Mouse (Mus musculus): ENCODE results near the gene Kcnk4.

Gene Kcnk4

DNA sequence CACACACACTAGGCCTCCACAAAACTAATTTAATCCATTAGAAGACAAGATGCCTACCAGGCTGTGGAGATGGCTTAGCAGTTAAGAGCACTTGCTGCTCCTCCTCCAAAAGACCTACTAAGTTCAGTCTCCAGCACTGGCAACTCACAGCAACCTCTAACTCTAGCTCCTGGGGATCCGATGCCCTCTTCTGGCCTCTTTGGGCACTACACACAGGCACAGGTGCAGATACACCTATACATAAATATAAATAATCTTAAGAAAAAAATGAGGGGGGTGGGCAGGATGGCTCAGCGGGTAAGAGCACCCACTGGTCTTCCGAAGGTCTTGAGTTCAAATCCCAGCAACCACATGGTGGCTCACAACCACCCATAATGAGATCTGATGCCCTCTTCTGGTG, 2.0 kb upstream of the Kcnk4 start:
- peak; percentile 72 for DNase-seq

DNA sequence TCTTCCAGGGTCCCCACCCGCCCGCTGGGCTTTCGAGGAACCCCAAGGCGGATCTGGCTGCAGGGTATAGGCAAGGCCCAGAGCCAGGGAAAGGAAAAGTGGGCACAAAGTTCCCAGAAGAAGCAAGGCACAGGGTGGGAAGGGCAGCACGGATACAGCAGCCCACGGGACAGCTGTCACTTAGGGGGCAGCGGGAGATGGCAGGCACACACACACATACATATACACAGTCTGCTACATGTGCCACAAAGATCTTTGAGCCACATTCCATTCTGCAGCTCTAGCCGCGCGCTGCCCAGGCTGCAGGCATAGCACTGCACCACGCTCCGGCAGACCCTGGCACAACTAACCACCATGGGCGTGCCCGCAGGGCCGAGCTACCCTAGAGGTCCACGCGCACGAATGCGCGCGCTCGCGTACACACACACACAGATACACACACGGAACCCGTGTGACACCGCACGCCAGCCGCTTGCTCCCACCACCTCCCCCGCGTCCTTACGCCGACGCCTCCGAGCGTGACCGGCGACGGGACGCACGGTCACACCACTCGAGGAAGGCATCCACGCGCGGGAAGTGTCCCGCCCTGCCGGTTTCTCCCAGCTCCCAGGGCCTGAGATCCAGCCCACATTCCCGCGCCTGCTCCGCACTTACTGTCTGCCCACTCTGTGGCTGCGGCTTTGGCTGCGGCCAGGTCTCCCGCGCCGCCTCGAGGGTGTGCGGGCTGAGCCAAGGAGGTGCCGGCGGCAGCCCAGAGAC, 700 bp downstream of the Kcnk4 start:
- peak; percentile 81 for DNase-seq

DNA sequence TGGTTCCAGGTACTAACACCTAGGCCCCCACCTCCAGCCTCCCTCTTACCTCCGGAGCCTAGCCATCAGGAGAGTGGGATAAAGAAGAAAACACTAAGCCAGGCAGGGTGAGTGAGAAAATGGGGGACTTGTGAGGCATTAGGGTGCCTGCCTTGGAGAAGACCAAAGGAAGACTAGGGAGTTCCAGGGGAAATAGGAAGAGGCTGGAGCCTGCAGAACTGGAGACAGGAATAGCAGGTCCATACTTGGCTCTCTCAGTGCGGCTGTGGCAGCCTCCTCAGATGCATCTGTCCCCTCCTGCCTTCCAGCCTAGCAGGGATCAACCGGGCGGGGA, 1.2 kb downstream of the Kcnk4 start:
- DNase-seq, result no peak

DNA sequence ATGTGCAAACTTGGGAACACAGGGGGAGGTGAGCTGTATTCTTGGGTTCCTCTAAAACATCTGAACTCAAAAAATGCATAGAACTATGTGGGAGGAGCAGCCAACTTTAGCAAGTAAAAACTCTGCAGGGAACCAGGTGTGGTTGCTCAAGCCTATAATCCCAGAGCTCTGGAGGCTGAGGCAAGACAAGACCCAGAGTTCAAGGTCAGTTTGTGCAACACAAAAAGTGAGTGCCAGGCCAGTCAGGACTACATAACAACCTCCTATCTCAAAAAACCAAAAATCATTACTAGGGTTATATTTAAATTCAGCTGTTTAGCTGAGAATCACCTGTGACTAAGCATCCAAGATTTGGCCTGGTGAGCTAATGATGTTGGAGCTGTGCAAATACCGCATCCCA, 2.3 kb downstream of the Kcnk4 start:
- no peak for DNase-seq

DNA sequence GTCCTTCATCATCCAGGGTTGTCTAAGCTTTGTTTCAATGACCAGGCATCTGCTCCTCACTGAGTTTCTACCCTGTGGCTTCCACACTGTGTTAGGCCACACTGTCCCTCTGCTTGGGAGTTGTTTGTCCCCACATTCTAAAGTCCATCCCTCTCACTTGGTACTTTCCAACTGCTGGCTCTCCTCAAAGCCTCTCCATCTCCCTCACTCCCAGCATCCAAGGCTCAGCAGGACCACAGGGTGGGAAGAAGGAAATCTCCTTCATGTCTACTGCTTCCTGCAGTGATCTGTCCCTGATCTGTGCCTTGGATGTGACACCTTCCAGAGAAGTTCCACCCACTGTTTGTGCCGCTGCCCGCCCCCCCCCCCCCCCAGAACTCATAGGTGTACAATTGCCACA, 3.3 kb downstream of the Kcnk4 start:
- DNase-seq, result no peak

GRCm38 (mm10) chr19:6928080-6928479, 6.2 kb downstream of the Kcnk4 start:
- no peak for DNase-seq

DNA sequence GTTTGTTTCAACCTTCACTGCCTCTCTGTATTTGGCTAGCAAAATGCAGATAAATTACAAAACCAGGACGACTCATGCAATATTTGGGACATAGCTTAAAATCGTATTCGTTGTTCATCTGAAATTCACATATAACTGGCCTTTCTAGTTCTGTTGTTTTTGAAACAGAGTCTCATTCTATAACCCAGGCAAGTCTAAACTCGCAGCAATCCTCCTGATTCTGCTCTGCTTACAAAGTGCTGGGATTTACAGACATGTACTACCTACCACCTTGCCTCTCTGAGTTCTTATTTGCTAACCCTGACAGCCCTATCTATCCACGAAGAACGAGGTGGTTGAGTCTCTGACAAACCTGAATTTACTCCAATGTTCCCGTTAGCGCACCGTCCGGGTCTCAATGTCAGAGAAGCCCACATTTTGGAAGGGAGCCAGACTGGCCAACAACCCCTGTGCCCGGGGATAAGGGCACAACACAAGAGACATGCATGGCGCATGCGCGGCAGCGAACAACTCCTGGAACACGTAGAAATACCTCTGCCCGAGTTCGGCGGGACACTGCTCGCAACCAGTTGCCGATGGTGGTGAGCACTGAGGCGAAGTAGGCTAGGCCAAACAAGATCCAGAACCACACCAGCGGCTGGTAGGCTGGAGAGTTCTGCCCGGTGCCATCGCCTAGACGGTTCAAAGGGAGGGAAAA, 7.6 kb downstream of the Kcnk4 start:
- no peak for DNase-seq

DNA sequence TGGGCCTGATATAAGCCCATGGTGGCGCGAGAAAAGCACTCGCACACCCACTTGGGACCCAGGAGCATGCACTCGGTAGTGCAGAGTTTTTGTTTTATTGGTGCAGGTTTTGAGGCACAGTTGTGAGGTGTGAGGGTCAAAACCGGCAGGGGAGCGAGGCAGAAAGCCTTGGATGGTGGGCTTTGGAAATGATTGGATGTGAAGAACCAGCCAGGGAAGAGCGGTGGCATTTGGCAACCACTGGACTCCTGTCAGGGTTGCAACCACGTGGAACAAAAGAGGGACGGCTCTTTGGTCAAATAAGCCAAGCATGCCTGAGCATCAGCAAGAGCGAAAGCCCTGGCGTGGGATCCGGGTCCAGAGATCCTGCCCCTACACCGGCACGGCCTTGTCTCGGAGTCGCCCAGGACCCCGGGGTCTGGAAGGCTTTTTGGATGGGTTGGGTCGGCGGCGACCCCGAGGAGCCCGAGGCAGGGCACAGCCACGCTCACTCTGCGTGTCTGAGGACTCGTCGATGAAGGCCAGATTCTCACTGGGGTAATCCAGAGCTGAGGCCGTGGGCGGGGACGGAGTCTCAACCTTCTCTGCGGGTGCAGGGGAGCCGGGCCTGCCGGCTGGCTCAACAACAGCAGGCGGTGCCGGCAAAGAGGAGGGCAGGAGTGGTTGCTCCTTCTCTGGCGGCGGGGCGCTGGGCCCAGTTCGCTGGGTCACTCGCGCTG, 8.5 kb downstream of the Kcnk4 start:
- no peak for DNase-seq

DNA sequence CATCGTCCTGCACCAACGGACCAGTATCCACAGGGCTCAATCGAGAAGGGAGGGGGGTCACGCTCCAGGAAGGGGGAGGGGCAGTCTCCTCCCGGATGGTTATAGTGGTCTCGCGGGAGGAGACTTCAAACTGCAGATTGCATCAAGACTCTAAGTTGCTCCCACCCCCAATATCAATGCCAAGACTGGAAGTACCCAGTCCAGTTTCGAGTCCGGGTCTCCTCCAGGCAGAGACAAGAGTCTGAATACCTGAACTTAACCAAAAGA, 9.1 kb downstream of the Kcnk4 start, which contains the start of gene Catsperz:
Catsperz (minus strand) TSS at position 74 of the 267 bp plus-strand sequence.
- no peak for DNase-seq

DNA sequence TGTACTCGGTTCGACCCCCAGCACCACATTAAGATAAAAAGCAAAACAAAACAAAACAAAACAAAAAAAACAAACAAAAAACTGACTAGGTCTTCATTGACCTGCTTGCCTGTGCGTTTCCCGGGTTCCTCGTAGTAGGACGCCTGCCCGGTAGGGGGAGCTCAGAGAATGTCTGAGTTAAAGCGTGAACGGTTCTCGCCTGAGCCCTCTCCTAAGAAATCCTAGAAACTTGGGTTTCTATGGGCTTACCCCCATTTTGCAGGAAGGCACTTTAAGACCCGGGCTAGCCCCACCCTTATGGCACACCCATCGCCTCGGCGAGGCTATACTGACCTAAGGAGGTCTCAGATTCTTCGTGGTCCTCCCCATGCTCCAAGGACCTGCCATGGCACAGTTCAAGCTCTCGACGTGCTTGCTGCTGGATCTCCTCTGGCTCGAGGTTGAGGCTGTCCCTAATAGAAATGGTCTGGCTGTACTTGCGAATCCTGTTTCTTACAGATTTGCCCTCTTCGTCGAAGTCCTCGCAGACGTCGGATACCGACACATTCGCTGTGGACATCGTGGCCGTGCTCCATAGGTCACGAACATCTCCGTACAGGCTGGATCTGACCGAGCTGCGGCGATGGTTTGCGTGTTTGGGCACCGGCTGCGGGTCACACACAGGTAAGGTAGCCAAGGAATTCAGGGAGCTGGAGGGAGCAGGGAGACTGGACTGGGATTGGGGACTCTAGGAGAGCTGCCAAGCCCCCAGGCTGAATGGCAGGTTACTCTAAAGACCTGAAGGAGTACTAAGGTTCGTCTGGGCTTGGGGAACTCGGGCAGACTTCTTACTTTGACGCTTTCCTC, 9.6 kb downstream of the Kcnk4 start:
- peak; percentile 94 for DNase-seq

- no peak for DNase-seq
These were observed 11.2 kb downstream of the Kcnk4 start for GRCm38 (mm10) chr19:6922901-6923735.

- DNase-seq, result peak; percentile 100
These were observed 12.4 kb downstream of the Kcnk4 start, which contains the start of gene Esrra for GRCm38 (mm10) chr19:6921647-6922567. Esrra (minus strand) TSS chr19:6921813.

- peak; percentile 84 for DNase-seq
These were observed 13.3 kb downstream of the Kcnk4 start for GRCm38 (mm10) chr19:6920741-6921636.

DNA sequence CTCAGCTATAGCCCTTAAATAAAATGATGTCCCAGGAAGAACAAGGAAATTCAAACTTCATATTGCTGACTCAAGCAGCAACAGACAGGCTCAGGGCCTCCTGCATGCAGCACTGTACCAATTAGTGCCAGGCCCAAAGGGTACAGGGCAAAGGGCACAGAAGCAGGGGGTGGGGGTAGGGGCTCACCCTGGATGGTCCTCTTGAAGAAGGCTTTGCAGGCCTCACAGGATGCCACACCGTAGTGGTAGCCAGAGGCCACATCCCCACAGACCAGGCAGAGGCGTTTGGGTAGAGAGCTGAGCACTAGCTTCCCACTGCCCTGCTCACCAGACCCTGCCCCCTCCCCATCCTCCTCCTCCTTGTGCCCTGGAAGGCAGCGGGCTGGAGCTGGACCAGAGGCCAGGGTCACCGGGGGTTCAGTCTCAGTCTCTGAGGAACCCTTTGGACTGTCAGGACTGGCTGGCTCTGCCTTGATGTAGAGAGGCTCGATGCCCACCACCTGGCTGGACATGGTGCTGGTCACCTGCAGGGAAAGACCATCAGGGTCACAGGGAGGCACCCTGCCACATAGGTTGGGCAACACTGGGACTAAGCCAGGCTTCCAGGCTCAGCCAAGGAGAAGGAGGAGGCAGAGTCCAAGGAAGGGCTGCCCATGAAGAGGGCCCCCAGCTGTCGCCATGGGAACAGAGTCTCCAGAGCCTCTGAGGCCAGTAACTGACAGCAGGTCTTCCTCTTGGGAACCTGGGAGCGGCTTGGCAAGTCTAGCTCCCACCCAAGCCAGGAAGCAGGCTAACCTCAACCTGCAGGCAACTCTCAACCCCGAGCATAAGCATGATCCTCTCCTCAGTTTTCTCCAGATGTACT, 14.2 kb downstream of the Kcnk4 start:
- peak; percentile 81 for DNase-seq

GRCm38 (mm10) chr19:6919431-6919830, 14.9 kb downstream of the Kcnk4 start:
- DNase-seq, result peak; percentile 48

- peak; percentile 33 for DNase-seq
These were observed 16.0 kb downstream of the Kcnk4 start for GRCm38 (mm10) chr19:6918321-6918720.

DNA sequence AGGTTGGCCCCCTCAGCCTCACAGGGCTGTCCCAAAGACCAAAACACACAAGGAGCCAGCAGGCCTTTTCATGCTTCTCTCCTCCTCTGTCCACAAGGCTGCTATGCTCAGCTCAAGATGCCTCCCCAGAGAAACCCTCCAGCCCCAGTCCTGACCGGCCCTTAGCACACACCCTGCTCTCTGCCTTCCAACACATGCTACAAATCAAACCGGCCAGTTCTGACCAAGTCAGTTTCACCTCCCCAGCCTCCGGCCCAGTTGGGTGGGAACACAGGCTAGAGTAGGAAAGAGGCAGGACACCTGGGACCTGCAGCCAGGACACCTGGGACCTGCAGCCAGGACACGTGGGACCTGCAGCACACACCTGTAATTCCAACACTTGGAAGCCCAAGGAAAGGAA, 17.8 kb downstream of the Kcnk4 start:
- peak; percentile 26 for DNase-seq

DNA sequence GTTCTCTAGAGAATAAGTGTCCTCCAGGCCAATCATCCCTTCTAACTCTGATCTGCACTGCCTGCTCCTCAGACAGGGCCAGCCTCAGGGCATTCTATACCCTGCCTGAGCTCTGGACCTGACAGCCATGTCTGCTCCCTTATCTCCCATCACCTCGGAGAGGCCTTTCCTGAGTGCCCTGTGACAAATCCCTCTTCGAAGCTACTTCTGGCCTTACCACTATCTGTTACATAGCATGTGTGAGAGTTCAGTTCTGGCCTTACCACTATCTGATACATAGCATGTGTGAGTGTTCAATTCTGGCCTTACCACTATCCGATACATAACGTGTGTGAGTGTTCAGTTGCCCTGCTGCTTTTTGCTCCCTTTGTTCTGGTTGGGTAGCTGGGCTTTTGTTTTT, 19.0 kb downstream of the Kcnk4 start:
- no peak for DNase-seq

DNA sequence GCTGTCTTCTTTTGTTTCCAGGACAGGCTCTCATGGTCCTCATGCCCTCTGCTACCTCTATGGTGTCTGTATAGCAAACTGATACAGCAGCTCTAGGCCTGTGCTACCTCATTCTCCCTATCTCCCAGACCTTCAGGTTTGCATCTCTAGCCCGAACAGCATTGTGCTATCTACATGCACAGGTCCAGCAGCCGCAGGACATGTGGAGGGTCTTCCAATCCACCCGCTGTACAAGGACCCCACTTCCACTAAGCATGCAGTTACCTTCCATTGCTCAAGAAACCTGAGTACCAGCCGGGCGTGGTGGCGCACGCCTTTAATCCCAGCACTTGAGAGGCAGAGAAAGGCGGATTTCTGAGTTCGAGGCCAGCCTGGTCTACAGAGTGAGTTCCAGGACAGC, 19.8 kb downstream of the Kcnk4 start:
- DNase-seq, result peak; percentile 40

All from cerebellum, adult 9-10 months (tissue).